Mouse (Mus musculus) embryonic facial prominence, embryonic 14.5 days (tissue): ENCODE data around the gene Txnrd1. TPM values are rescaled to one million over a fixed set of nuclear protein-coding genes. Genes with fewer than 3 reads are reported as not detected.

Experiments
- ATAC-seq: fragments of 200-750 bp; cut with Nextera tagmentation; 2 replicates; pipeline ENCODE4 v1.8.0; 2017; ENCODE audit warnings: low read depth, moderate number of reproducible peaks, moderate TSS enrichment
- DNase-seq: peaks from one replicate; pipeline ENCODE4 v3.0.0-alpha.2; 2015; ENCODE audit warnings: low spot score
- H3K27ac ChIP-seq: fragments of 300-500 bp; sonication (generic); replicated peaks from 2 replicates; pipeline ENCODE4 v1.5.1; 2014; ENCODE audit warnings: low read depth, mild to moderate bottlenecking, low read length, moderate library complexity
- H3K27me3 ChIP-seq: fragments of 300-500 bp; sonication (generic); replicated peaks from 2 replicates; pipeline ENCODE4 v1.6.1; 2014; ENCODE audit warnings: low read length; ENCODE audit not compliant: control insufficient read depth, insufficient read depth
- H3K36me3 ChIP-seq: fragments of 300-500 bp; sonication (generic); 2 replicates; pipeline ENCODE4 v1.6.1; 2014; ENCODE audit warnings: low read length, mixed read lengths; ENCODE audit not compliant: control insufficient read depth, insufficient read depth
- H3K4me1 ChIP-seq: fragments of 300-500 bp; sonication (generic); 2 replicates; pipeline ENCODE4 v1.6.1; 2014; ENCODE audit warnings: antibody characterized with exemption, low read length; ENCODE audit not compliant: control insufficient read depth, insufficient read depth
- H3K4me2 ChIP-seq: fragments of 300-500 bp; sonication (generic); 2 replicates; pipeline ENCODE4 v1.6.1; 2014; ENCODE audit warnings: low read depth, mild to moderate bottlenecking, low read length, moderate library complexity, mixed read lengths
- H3K4me3 ChIP-seq: fragments of 300-500 bp; sonication (generic); 2 replicates; pipeline ENCODE4 v1.5.1; 2014; ENCODE audit warnings: low read depth, mild to moderate bottlenecking, low read length
- H3K9ac ChIP-seq: fragments of 300-500 bp; sonication (generic); 2 replicates; pipeline ENCODE4 v1.6.1; 2014; ENCODE audit warnings: low read depth, mild to moderate bottlenecking, low read length, moderate library complexity, mixed read lengths
- H3K9me3 ChIP-seq: fragments of 300-500 bp; sonication (generic); 2 replicates; pipeline ENCODE4 v1.6.1; 2016; ENCODE audit warnings: low read length; ENCODE audit not compliant: control insufficient read depth
- WGBS: fragments of 180-500 bp; shearing (Covaris S2); extraction: QIAGEN DNeasy Blood & Tissue Kit; methylation state at CpG from one replicate; pipeline ENCODE4 v1.1.7; 2014; 5-methylcytosine and 5-hydroxymethylcytosine counted together
- polyA plus RNA-seq: library from polyadenylated mRNA; unstranded; fragments of >200 nt; fragmentation: Nextera tagmentation; extraction: Ambion mirVana; gene quantifications from 2 replicates; pipeline ENCODE4 v1.2.1, GENCODE M21; 2014

The Txnrd1 gene
- polyA plus RNA-seq, 1 experiment from 2014 or later, result 85.0 TPM

DNA sequence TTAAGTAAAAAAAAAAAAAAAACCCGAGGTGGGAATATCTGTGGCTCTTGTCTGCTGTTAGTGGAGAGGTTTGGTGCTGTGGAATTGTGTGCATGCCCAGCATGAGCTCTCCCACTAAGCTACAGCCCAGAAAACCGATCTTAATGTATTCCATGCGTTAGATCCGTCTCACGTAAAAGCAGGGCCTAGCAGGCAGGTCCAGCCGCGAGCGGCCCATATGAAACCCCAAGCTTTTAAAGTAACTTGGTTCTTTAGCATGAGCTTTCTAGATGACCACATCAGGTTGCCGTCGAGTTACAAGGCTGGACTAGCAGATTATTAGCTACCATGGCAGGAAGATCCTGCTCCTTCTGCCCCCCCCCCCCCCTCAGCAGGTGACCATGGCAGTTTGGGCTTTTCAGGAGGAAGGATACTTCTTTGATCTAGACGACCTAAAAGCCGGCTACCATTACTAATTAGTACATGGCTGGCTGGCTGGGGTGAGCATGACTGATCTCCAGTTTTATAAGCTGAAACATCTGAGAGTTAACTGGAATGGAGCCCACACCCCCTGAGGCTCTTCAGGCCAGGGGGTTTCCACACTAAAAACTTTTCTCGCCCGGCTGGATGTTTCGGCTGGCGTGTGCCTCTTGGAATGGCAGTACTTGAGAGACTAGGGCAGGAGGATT, 16.1 kb downstream of the Txnrd1 start:
- Histone ChIP-seq H3K9ac (no peak overlapping the region), H3K27me3 (no peaks in the 10 kb centered on the region), H3K4me3 (no peak overlapping the region), H3K27ac (0 out of 2 replicates have a peak overlapping the region, but pooled peaks have one; percentile 3), H3K9me3 (no peaks in the 10 kb centered on the region), H3K4me2 (no peak overlapping the region), H3K4me1 (peaks cover 10% of the 10 kb centered on the region), H3K36me3 (no peaks in the 10 kb centered on the region)
- ATAC-seq (no peak), DNase-seq (peak; percentile 47)
- WGBS, result 31% methylated on average over 16 of the region's 16 CpGs

DNA sequence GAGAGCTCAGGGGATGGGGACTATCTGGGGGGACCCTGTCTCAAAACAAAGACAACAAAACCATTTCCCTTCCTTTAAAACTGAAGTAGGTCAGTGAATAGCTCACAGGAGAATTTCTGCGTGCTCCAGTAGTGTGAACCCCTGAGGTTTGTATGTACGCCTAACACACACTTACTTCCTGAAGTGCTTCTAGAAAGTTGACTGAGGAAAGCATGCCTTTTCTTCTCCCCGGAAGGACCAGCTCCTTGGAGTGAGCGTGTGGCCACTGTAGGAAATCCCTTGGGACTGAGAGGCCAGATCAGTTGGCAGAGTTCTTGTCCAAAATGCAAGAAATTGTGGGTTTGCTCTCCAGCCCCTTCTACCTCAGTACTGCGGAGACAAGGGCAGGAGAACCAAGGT, 16.6 kb downstream of the Txnrd1 start:
- 69% methylated on average over 5 of the region's 5 CpGs for WGBS
- H3K4me3 ChIP-seq, result no peak overlapping the region
- no peak overlapping the region for H3K9ac ChIP-seq
- no peaks in the 10 kb centered on the region for H3K27me3 ChIP-seq
- ATAC-seq (no peak), DNase-seq (no peak)
- no peaks in the 10 kb centered on the region for H3K36me3 ChIP-seq
- H3K4me2 ChIP-seq, result no peak overlapping the region
- no peaks in the 10 kb centered on the region for H3K9me3 ChIP-seq
- peaks cover 10% of the 10 kb centered on the region for H3K4me1 ChIP-seq
- 0 out of 2 replicates have a peak overlapping the region, but pooled peaks have one; percentile 3 for H3K27ac ChIP-seq

DNA sequence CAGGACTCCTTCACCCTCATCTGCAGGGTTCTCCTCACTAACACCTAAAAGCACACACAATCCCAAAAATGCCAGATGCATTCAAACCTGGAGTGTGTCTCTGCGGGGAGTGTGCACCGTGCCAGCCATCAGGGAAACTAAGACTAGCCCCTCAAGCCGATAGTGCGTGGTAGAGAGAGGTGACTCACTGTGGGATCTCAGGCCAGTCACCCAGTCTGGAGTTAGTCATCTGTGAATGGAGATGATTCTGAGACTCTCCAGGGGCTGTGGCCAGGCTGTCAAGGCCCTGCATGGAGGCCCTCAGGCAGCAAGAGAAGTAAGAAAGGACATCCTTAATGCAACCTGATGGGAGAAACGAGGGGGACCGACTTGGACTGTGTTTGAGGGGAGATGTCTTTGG, 18.0 kb downstream of the Txnrd1 start:
- ATAC-seq (no peak), DNase-seq (no peak)
- no peaks in the 10 kb centered on the region for H3K27me3 ChIP-seq
- H3K4me2 ChIP-seq, result no peak overlapping the region
- H3K9ac ChIP-seq, result no peak overlapping the region
- H3K4me3 ChIP-seq, result no peak overlapping the region
- H3K36me3 ChIP-seq, result no peaks in the 10 kb centered on the region
- WGBS, result 82% methylated on average over 6 of the region's 6 CpGs
- H3K4me1 ChIP-seq, result peaks cover 10% of the 10 kb centered on the region
- no peaks in the 10 kb centered on the region for H3K9me3 ChIP-seq
- H3K27ac ChIP-seq, result no peak overlapping the region

DNA sequence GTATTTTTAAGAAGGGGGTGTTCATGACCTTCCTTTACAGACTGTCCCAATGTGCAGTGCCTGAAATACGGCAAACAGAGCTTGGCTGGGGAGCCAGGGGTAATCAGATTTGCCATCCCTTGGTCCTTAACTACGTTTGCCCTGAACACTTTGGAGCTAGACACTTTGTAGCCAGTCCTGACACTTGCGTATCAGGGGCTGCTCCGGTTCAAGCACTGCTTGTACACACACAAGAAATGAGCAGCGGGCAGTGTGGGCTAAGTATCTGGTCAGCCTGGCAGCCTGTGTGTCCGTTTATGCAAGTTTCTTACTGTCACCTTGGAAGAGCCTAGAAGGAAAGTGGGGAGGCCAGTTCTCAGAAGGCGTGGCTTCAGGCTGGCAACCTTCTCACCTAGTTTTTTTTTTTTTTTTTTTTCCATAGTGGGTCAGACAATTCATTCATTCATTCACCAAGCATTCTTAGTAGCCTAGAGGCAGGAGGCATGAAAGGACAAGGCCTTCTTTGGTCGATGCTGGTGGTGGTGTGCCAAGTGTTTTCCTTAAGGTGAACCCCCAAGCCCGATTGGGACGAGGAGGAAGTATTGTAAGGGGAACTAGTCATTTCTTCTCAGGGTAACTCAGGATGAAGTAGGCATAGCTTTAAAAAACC, 24.4 kb downstream of the Txnrd1 start:
- WGBS, result 40% methylated on average over 10 of the region's 10 CpGs

DNA sequence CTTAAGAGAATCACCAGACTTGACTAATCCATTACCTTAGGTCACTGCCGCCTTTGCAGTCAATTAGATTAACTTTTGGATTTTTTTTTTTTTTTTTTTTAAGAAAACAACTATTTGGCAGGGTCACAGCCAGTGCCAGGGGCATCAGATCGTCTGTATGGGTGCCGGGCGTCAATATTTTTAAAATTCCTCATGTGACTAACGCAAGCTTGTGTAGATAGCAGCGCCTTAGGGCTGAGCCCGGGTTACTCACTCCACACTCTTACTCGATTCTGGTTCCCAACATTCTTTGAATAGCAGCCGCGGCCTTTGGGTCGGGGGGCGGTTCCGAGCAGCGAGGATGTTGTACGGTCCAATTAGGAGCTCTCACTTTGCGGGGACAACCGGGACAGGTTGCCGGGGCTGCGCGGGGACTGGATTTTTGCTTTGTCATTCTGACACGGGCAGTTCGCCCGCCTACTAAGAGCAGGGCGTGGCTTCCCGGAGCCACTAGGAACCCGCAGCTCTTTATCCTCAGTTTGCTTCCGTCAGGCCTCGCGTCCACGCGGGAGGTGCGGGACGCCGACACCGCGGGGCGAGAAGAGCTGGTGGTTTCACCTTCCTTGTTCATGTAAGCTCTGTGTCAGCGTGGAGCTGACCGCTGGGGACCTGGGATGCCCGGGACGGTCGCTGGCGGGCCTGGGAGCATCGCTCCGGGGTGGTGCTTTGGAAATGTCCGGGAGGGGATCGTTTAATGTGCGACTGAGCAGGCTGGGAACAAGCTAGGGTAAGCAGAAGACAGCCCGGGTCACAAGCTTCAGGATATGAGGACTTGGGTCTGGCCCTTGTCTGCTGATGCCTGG, 25.2 kb downstream of the Txnrd1 start:
- Histone ChIP-seq H3K4me1 (peaks cover 22% of the 10 kb centered on the region), H3K27ac (peak overlapping the region; percentile 90), H3K9me3 (no peaks in the 10 kb centered on the region), H3K36me3 (peaks cover 7% of the 10 kb centered on the region; the same call in 1 of the 2 replicates), H3K4me2 (peak overlapping the region; percentile 60), H3K27me3 (no peaks in the 10 kb centered on the region), H3K4me3 (peak overlapping the region; percentile 64), H3K9ac (peak overlapping the region; percentile 70)
- DNase-seq, result peak; percentile 96
- under 1% methylated on average over 49 of the region's 49 CpGs for WGBS
- ATAC-seq, result peak; percentile 85

More for the DNA sequence above, 24.4 kb downstream of the Txnrd1 start:
- ATAC-seq (no peak), DNase-seq (no peak)
- H3K27me3 ChIP-seq, result no peaks in the 10 kb centered on the region
- peak overlapping the region; percentile 60 for H3K4me2 ChIP-seq
- peak overlapping the region; percentile 90; the same call in 1 of the 2 replicates for H3K27ac ChIP-seq
- peak overlapping the region; percentile 64 for H3K4me3 ChIP-seq
- peaks cover 21% of the 10 kb centered on the region for H3K4me1 ChIP-seq
- H3K9ac ChIP-seq, result peak overlapping the region; percentile 70
- no peaks in the 10 kb centered on the region for H3K36me3 ChIP-seq
- H3K9me3 ChIP-seq, result no peaks in the 10 kb centered on the region

DNA sequence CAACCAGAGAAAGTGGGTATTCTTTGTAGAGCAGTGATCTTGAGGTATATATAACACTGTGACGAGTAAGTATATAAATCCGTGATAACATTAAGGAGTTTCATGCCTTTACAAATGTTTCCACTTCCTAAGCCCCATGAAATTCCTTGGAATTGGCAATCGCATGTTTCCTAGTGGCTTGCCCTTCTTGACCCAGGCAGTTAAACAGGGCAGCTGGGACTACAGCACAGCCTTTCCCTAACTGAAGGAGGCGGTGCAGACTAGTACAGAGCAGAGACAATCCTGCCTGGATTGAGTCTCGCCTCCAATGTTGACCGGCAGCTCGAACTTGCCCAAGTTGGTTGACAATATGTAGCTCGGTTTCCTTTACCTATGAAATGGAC, 25.8 kb downstream of the Txnrd1 start:
- Histone ChIP-seq H3K4me3 (peak overlapping the region; percentile 64), H3K4me2 (peak overlapping the region; percentile 60), H3K9ac (peak overlapping the region; percentile 70), H3K4me1 (peaks cover 22% of the 10 kb centered on the region), H3K36me3 (peaks cover 13% of the 10 kb centered on the region), H3K27ac (peak overlapping the region; percentile 90), H3K9me3 (no peaks in the 10 kb centered on the region), H3K27me3 (no peaks in the 10 kb centered on the region)
- DNase-seq (peak; percentile 72), ATAC-seq (peak; percentile 53)
- 0% methylated on average over 8 of the region's 8 CpGs for WGBS

DNA sequence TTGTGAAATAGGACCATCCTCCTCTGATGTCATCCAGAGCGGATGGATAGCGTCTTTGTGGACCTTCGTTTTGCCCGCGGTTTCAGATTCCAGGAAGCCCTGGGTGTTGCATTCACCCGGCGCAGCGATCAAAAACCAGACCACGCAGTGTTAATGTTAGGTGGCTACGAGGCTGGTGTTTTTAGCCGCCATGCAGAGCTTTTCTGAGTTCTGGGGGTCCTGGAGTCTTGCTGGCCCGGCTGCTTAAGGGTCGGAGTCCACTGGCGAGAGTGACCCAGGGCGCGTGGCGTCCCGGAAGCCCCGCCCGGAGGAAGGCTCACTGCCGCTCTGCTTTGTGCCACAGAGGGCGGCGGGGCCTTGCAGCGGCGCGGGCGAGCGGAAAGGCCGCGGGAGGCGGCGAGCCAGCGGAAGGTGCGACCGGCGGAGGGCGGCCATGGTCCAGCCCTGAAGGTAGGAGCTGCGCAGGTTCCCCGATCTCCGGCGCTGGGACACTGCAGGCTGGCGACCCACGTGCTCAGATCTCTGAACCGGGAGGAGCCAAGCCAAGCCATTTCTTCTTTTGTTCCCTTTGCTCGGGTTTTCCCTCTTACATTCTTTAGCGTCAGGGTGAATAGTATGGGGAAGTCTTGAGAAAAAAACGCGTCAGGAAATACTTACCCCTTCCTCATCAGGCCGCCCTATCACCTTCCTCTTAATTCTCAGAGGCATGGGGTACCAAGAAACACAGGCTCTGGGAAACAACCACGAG, 26.6 kb downstream of the Txnrd1 start:
- peak overlapping the region; percentile 60 for H3K4me2 ChIP-seq
- H3K4me1 ChIP-seq, result peaks cover 22% of the 10 kb centered on the region
- no peaks in the 10 kb centered on the region for H3K9me3 ChIP-seq
- peak; percentile 83 for DNase-seq
- ATAC-seq, result peak; percentile 38; the same call in 1 of the 2 replicates
- peaks cover 18% of the 10 kb centered on the region for H3K36me3 ChIP-seq
- H3K9ac ChIP-seq, result peak overlapping the region; percentile 84
- H3K27me3 ChIP-seq, result no peaks in the 10 kb centered on the region
- peak overlapping the region; percentile 64 for H3K4me3 ChIP-seq
- peak overlapping the region; percentile 90 for H3K27ac ChIP-seq
- 1% methylated on average over 40 of the region's 50 CpGs for WGBS

DNA sequence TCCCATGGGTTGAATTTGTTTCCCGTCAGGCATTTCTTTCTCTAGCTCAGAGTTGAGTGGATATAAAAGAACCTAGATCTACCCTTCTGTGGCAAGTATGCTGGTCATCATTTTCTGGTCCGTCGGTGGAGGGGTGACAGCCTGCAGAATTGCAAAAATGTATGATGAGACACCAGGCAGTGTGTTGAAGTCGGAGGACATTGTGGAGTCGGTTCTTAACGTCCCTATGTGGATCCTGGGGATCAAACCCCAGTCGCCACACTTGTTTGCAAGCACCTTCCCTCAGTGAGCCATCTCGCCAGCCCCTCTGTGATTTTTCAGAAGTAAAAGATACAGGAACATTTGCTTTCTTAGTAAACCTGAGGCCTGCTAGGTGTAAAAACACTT, 27.2 kb downstream of the Txnrd1 start:
- Histone ChIP-seq H3K27me3 (no peaks in the 10 kb centered on the region), H3K4me3 (peak overlapping the region; percentile 64), H3K27ac (peak overlapping the region; percentile 90), H3K36me3 (peaks cover 18% of the 10 kb centered on the region), H3K9me3 (no peaks in the 10 kb centered on the region), H3K4me1 (peaks cover 22% of the 10 kb centered on the region), H3K4me2 (peak overlapping the region; percentile 60), H3K9ac (peak overlapping the region; percentile 84)
- 7% methylated on average over 8 of the region's 8 CpGs for WGBS
- no peak for DNase-seq
- ATAC-seq, result no peak
